Mouse (Mus musculus): Measurements from ENCODE around the gene Creg2. TPM values are rescaled to one million over a fixed set of nuclear protein-coding genes. Genes with fewer than 3 reads are reported as not detected.

The Creg2 gene
- polyA plus RNA-seq (2012; rRNA removed), result 0.12 and 0.14 TPM in 2 replicates
- polyA plus RNA-seq (2014; fragmentation: Nextera tagmentation; extraction: Ambion mirVana), result 0.08 and 0.15 TPM in 2 replicates

GRCm38 (mm10) chr1:39651241-39651548 lies at the start of gene Creg2:
TSS of gene Creg2 (minus strand) at chr1:39651474.
- 40% methylated on average over 9 of the region's 9 CpGs for WGBS

GRCm38 (mm10) chr1:39700599-39701273 lies 49.5 kb upstream of the Creg2 start:
- TF ChIP-seq POLR2A (IDR thresholded peaks at IDR 0.05; ENCODE audit: borderline replicate concordance, extremely low read depth, insufficient read depth, insufficient read length), result no peak
- ATAC-seq (ENCODE audit: low FRiP score, low read depth) (peak; percentile 42; the same call in 1 of the 2 replicates), DNase-seq (ENCODE audit: low spot score) (peak; percentile 46)
- Histone ChIP-seq H3K4me2 (replicated peaks; ENCODE audit: low read depth, low read length, severe bottlenecking) (peak overlapping the region; percentile 16; the same call in 1 of the 2 replicates), H3K9me3 (ENCODE audit: control insufficient read depth, low read length) (no peaks in the 10 kb centered on the region), H3K27me3 (ENCODE audit: control insufficient read depth, insufficient read depth, low read length) (no peaks in the 10 kb centered on the region), H3K27ac (replicated peaks; ENCODE audit: low read depth, low read length) (peak overlapping the region; percentile 44), H3K36me3 (ENCODE audit: control insufficient read depth, insufficient read depth, low read length) (no peaks in the 10 kb centered on the region), H3K4me1 (ENCODE audit: control insufficient read depth, insufficient read depth, low read length) (peaks cover 47% of the 10 kb centered on the region), H3K9ac (ENCODE audit: low read depth, low read length, severe bottlenecking) (no peak overlapping the region), H3K4me3 (replicated peaks; ENCODE audit: low read length) (no peak overlapping the region)
- 6% methylated on average over 7 of the region's 7 CpGs for WGBS

More at GRCm38 (mm10) chr1:39651241-39651548, at the start of gene Creg2:
- Histone ChIP-seq H3K4me2 (replicated peaks; ENCODE audit: low read depth, low read length, severe bottlenecking) (peak within 1 kb of the TSS; percentile 99), H3K36me3 (ENCODE audit: control insufficient read depth, insufficient read depth, low read length) (no peaks in the 10 kb centered on the region), H3K4me3 (replicated peaks; ENCODE audit: low read length) (peak within 1 kb of the TSS; percentile 55), H3K27me3 (ENCODE audit: control insufficient read depth, insufficient read depth, low read length) (peaks cover 38% of the 10 kb centered on the region), H3K9me3 (ENCODE audit: control insufficient read depth, low read length) (no peaks in the 10 kb centered on the region), H3K4me1 (ENCODE audit: control insufficient read depth, insufficient read depth, low read length) (peaks cover 10% of the 10 kb centered on the region; the same call in 1 of the 2 replicates), H3K27ac (replicated peaks; ENCODE audit: low read depth, low read length) (no peak within 1 kb of the TSS), H3K9ac (ENCODE audit: low read depth, low read length, severe bottlenecking) (peak within 1 kb of the TSS; percentile 49)
- DNase-seq (ENCODE audit: low spot score) (no peak), ATAC-seq (ENCODE audit: low FRiP score, low read depth) (peak; percentile 8; the same call in 1 of the 2 replicates)
- no peak for TF ChIP-seq POLR2A (IDR thresholded peaks at IDR 0.05; ENCODE audit: borderline replicate concordance, extremely low read depth, insufficient read depth, insufficient read length)

- Histone ChIP-seq H3K9ac (ENCODE audit: low read depth, low read length, severe bottlenecking) (no peak overlapping the region), H3K4me1 (ENCODE audit: control insufficient read depth, insufficient read depth, low read length) (peaks cover 53% of the 10 kb centered on the region), H3K27me3 (ENCODE audit: control insufficient read depth, insufficient read depth, low read length) (no peaks in the 10 kb centered on the region), H3K4me2 (replicated peaks; ENCODE audit: low read depth, low read length, severe bottlenecking) (no peak overlapping the region), H3K4me3 (replicated peaks; ENCODE audit: low read length) (no peak overlapping the region), H3K27ac (replicated peaks; ENCODE audit: low read depth, low read length) (no peak overlapping the region), H3K9me3 (ENCODE audit: control insufficient read depth, low read length) (no peaks in the 10 kb centered on the region), H3K36me3 (ENCODE audit: control insufficient read depth, insufficient read depth, low read length) (no peaks in the 10 kb centered on the region)
- DNase-seq (ENCODE audit: low spot score), result no peak
- 34% methylated on average over 6 of the region's 6 CpGs for WGBS
- no peak for TF ChIP-seq POLR2A (IDR thresholded peaks at IDR 0.05; ENCODE audit: borderline replicate concordance, extremely low read depth, insufficient read depth, insufficient read length)
- ATAC-seq (ENCODE audit: low FRiP score, low read depth), result no peak
Measured at GRCm38 (mm10) chr1:39698456-39698855, 47.2 kb upstream of the Creg2 start.

- no peak for TF ChIP-seq POLR2A (IDR thresholded peaks at IDR 0.05; ENCODE audit: borderline replicate concordance, extremely low read depth, insufficient read depth, insufficient read length)
- 62% methylated on average over 4 of the region's 4 CpGs for WGBS
- peaks cover 25% of the 10 kb centered on the region for H3K4me1 ChIP-seq (ENCODE audit: control insufficient read depth, insufficient read depth, low read length)
- no peak overlapping the region for H3K4me3 ChIP-seq (replicated peaks; ENCODE audit: low read length)
- no peaks in the 10 kb centered on the region for H3K9me3 ChIP-seq (ENCODE audit: control insufficient read depth, low read length)
- DNase-seq (ENCODE audit: low spot score), result no peak
- ATAC-seq (ENCODE audit: low FRiP score, low read depth), result no peak
- H3K9ac ChIP-seq (ENCODE audit: low read depth, low read length, severe bottlenecking), result no peak overlapping the region
- H3K27ac ChIP-seq (replicated peaks; ENCODE audit: low read depth, low read length), result no peak overlapping the region
- H3K27me3 ChIP-seq (ENCODE audit: control insufficient read depth, insufficient read depth, low read length), result no peaks in the 10 kb centered on the region
- H3K36me3 ChIP-seq (ENCODE audit: control insufficient read depth, insufficient read depth, low read length), result no peaks in the 10 kb centered on the region
- no peak overlapping the region for H3K4me2 ChIP-seq (replicated peaks; ENCODE audit: low read depth, low read length, severe bottlenecking)
Measured at GRCm38 (mm10) chr1:39695198-39695597, 43.9 kb upstream of the Creg2 start.

GRCm38 (mm10) chr1:39694756-39695155 lies 43.5 kb upstream of the Creg2 start:
- no peak overlapping the region for H3K9ac ChIP-seq (ENCODE audit: low read depth, low read length, severe bottlenecking)
- no peak for DNase-seq (ENCODE audit: low spot score)
- H3K4me1 ChIP-seq (ENCODE audit: control insufficient read depth, insufficient read depth, low read length), result peaks cover 22% of the 10 kb centered on the region
- no peak overlapping the region for H3K4me2 ChIP-seq (replicated peaks; ENCODE audit: low read depth, low read length, severe bottlenecking)
- ATAC-seq (ENCODE audit: low FRiP score, low read depth), result no peak
- TF ChIP-seq POLR2A (IDR thresholded peaks at IDR 0.05; ENCODE audit: borderline replicate concordance, extremely low read depth, insufficient read depth, insufficient read length), result no peak
- no peak overlapping the region for H3K4me3 ChIP-seq (replicated peaks; ENCODE audit: low read length)
- no peaks in the 10 kb centered on the region for H3K9me3 ChIP-seq (ENCODE audit: control insufficient read depth, low read length)
- no peaks in the 10 kb centered on the region for H3K27me3 ChIP-seq (ENCODE audit: control insufficient read depth, insufficient read depth, low read length)
- H3K36me3 ChIP-seq (ENCODE audit: control insufficient read depth, insufficient read depth, low read length), result no peaks in the 10 kb centered on the region
- WGBS, result 55% methylated on average over 7 of the region's 7 CpGs
- no peak overlapping the region for H3K27ac ChIP-seq (replicated peaks; ENCODE audit: low read depth, low read length)

All from limb, embryonic 14.5 days (tissue).